Mouse (Mus musculus): Measurements from ENCODE around the gene Gm9936. TPM values are rescaled to one million over a fixed set of nuclear protein-coding genes. Genes with fewer than 3 reads are reported as not detected.

Gene Gm9936
- total RNA-seq, 2 experiments from 2014 or later: 1.0 to 1.5 TPM

- intact Hi-C loops (cut with DNase I): no loop called here
- DNase-seq (ENCODE audit: extremely low spot score in 1 of 2, low spot score in 2 of 2): no peak
- Histone ChIP-seq H3K27ac (no peak overlapping the region), H3K4me3 (no peak overlapping the region)
- TF ChIP-seq CTCF (IDR thresholded peaks at IDR 0.05): no peak
These were observed 51.0 kb downstream of the Gm9936 start for GRCm38 (mm10) chr5:114807468-114807867.

- TF ChIP-seq CTCF (IDR thresholded peaks at IDR 0.05): no peak
- no peak for DNase-seq (ENCODE audit: extremely low spot score in 1 of 2, low spot score in 2 of 2)
- Histone ChIP-seq H3K27ac (no peak overlapping the region; the same call in 1 of the 2 replicates), H3K4me3 (no peak overlapping the region)
- intact Hi-C loops (cut with DNase I): no loop called here
These were observed 51.4 kb downstream of the Gm9936 start for GRCm38 (mm10) chr5:114807063-114807462.

- TF ChIP-seq CTCF (IDR thresholded peaks at IDR 0.05): no peak
- H3K27ac ChIP-seq: peak overlapping the region; percentile 66; the same call in 1 of the 2 replicates
- intact Hi-C loops (cut with DNase I): no loop called here
- no peak for DNase-seq (ENCODE audit: extremely low spot score in 1 of 2, low spot score in 2 of 2)
- H3K4me3 ChIP-seq: no peak overlapping the region
These were observed 51.8 kb downstream of the Gm9936 start for GRCm38 (mm10) chr5:114806636-114807035.

Small RNA genes within 50 kb of the gene (microRNA-seq; reads per million reads assigned to microRNA genes)
- 3.1 to 8.0 reads per million in 2 experiments for gene Mir6240

Other genes with a start within 250 kb of the Gm9936 start
- 1 to 10 TPM; 1.8 to 2.2 TPM for gene Trpv4, start 200.3 kb downstream of the Gm9936 start, total RNA-seq (2021)
- gene Gltp, start 167.7 kb downstream of the Gm9936 start, total RNA-seq (2021): 10 to 100 TPM; 21.8 to 22.4 TPM
- gene Tchp, start 150.9 kb downstream of the Gm9936 start, total RNA-seq (2021): 10 to 100 TPM; 13.9 to 15.6 TPM
- gene Ankrd13a, start 84.0 kb downstream of the Gm9936 start, total RNA-seq (2021): 10 to 100 TPM; 31.0 to 38.8 TPM
- gene Git2, start 83.2 kb downstream of the Gm9936 start, total RNA-seq (2021): 10 to 100 TPM; 42.7 to 43.7 TPM
- gene 1500011B03Rik, start 35.2 kb downstream of the Gm9936 start, total RNA-seq (2021): 100 to 1,000 TPM; 144 to 161 TPM
- not detected for gene 4930519G04Rik, start 5.0 kb downstream of the Gm9936 start, total RNA-seq (2021)
- 1 to 10 TPM; 1.6 to 1.7 TPM for gene Oasl2, start 38.3 kb upstream of the Gm9936 start, total RNA-seq (2021)
- gene Oasl1, start 64.6 kb upstream of the Gm9936 start, total RNA-seq (2021): under 1 TPM in 1 of 2 experiments, not detected in 1; 0.81 TPM
- gene 2210016L21Rik, start 83.5 kb upstream of the Gm9936 start, total RNA-seq (2021): 100 to 1,000 TPM; 214 to 229 TPM
- not detected for gene Hnf1a, start 112.4 kb upstream of the Gm9936 start, total RNA-seq (2021)
- gene Sppl3, start 152.5 kb upstream of the Gm9936 start, total RNA-seq (2021): 10 to 100 TPM; 85.2 to 87.0 TPM
- gene Gm10401, start 239.6 kb upstream of the Gm9936 start, total RNA-seq (2021): not detected